Mouse (Mus musculus): Measurements from ENCODE around the gene Adnp. TPM values are rescaled to one million over a fixed set of nuclear protein-coding genes. Genes with fewer than 3 reads are reported as not detected.

Adnp gene
- polyA plus RNA-seq, 1 experiment from 2014 or later: 2.3 TPM

- no peak overlapping the region for H3K4me3 ChIP-seq (ENCODE audit: low read length)
- no peaks in the 10 kb centered on the region for H3K36me3 ChIP-seq (ENCODE audit: control insufficient read depth, insufficient read depth, low read length)
- H3K9ac ChIP-seq (ENCODE audit: low read depth, low read length): no peak overlapping the region
- no peak for ATAC-seq
- WGBS: 80% methylated on average over 4 of the region's 4 CpGs
- no peak overlapping the region for H3K27ac ChIP-seq (ENCODE audit: low read depth, low read length)
- H3K9me3 ChIP-seq (ENCODE audit: control insufficient read depth, low read length): no peaks in the 10 kb centered on the region
- H3K27me3 ChIP-seq (replicated peaks; ENCODE audit: control insufficient read depth, insufficient read depth, low read length): no peaks in the 10 kb centered on the region
- no peak overlapping the region for H3K4me2 ChIP-seq (ENCODE audit: low read length)
- H3K4me1 ChIP-seq (ENCODE audit: control insufficient read depth, insufficient read depth, low read depth, low read length): no peaks in the 10 kb centered on the region
These were observed 36.4 kb upstream of the Adnp start for GRCm38 (mm10) chr2:168243278-168243677.

GRCm38 (mm10) chr2:168242841-168243240, 35.9 kb upstream of the Adnp start:
- no peaks in the 10 kb centered on the region for H3K4me1 ChIP-seq (ENCODE audit: control insufficient read depth, insufficient read depth, low read depth, low read length)
- H3K27ac ChIP-seq (ENCODE audit: low read depth, low read length): no peak overlapping the region
- no peak for ATAC-seq
- no peak overlapping the region for H3K4me2 ChIP-seq (ENCODE audit: low read length)
- H3K9me3 ChIP-seq (ENCODE audit: control insufficient read depth, low read length): no peaks in the 10 kb centered on the region
- H3K9ac ChIP-seq (ENCODE audit: low read depth, low read length): no peak overlapping the region
- no peaks in the 10 kb centered on the region for H3K36me3 ChIP-seq (ENCODE audit: control insufficient read depth, insufficient read depth, low read length)
- no peak overlapping the region for H3K4me3 ChIP-seq (ENCODE audit: low read length)
- H3K27me3 ChIP-seq (replicated peaks; ENCODE audit: control insufficient read depth, insufficient read depth, low read length): no peaks in the 10 kb centered on the region

- Histone ChIP-seq H3K27me3 (replicated peaks; ENCODE audit: control insufficient read depth, insufficient read depth, low read length) (no peaks in the 10 kb centered on the region), H3K36me3 (ENCODE audit: control insufficient read depth, insufficient read depth, low read length) (no peaks in the 10 kb centered on the region), H3K4me3 (ENCODE audit: low read length) (no peak overlapping the region), H3K9ac (ENCODE audit: low read depth, low read length) (no peak overlapping the region), H3K4me2 (ENCODE audit: low read length) (no peak overlapping the region), H3K4me1 (ENCODE audit: control insufficient read depth, insufficient read depth, low read depth, low read length) (no peaks in the 10 kb centered on the region), H3K9me3 (ENCODE audit: control insufficient read depth, low read length) (no peaks in the 10 kb centered on the region; the same call in 1 of the 2 replicates), H3K27ac (ENCODE audit: low read depth, low read length) (no peak overlapping the region)
- no peak for ATAC-seq
- 84% methylated on average over 4 of the region's 4 CpGs for WGBS
These were observed 31.4 kb upstream of the Adnp start for GRCm38 (mm10) chr2:168238335-168238734.

- 96% methylated on average over 5 of the region's 5 CpGs for WGBS
These were observed 26.4 kb upstream of the Adnp start for GRCm38 (mm10) chr2:168233286-168233685.

GRCm38 (mm10) chr2:168231471-168231829, 24.5 kb upstream of the Adnp start:
- Histone ChIP-seq H3K9me3 (ENCODE audit: control insufficient read depth, low read length) (no peaks in the 10 kb centered on the region), H3K4me1 (ENCODE audit: control insufficient read depth, insufficient read depth, low read depth, low read length) (peaks cover 33% of the 10 kb centered on the region), H3K9ac (ENCODE audit: low read depth, low read length) (peak overlapping the region; percentile 90), H3K36me3 (ENCODE audit: control insufficient read depth, insufficient read depth, low read length) (peaks cover 2% of the 10 kb centered on the region; the same call in 1 of the 2 replicates), H3K27ac (ENCODE audit: low read depth, low read length) (peak overlapping the region; percentile 97), H3K4me2 (ENCODE audit: low read length) (peak overlapping the region; percentile 99), H3K4me3 (ENCODE audit: low read length) (peak overlapping the region; percentile 99), H3K27me3 (replicated peaks; ENCODE audit: control insufficient read depth, insufficient read depth, low read length) (no peaks in the 10 kb centered on the region)
- WGBS: 66% methylated on average over 32 of the region's 33 CpGs
- no peak for ATAC-seq

More at GRCm38 (mm10) chr2:168233286-168233685, 26.4 kb upstream of the Adnp start:
- no peaks in the 10 kb centered on the region for H3K27me3 ChIP-seq (replicated peaks; ENCODE audit: control insufficient read depth, insufficient read depth, low read length)
- H3K9ac ChIP-seq (ENCODE audit: low read depth, low read length): no peak overlapping the region
- peaks cover 28% of the 10 kb centered on the region for H3K4me1 ChIP-seq (ENCODE audit: control insufficient read depth, insufficient read depth, low read depth, low read length)
- no peak for ATAC-seq
- H3K9me3 ChIP-seq (ENCODE audit: control insufficient read depth, low read length): no peaks in the 10 kb centered on the region; the same call in 1 of the 2 replicates
- no peak overlapping the region for H3K4me2 ChIP-seq (ENCODE audit: low read length)
- no peak overlapping the region for H3K4me3 ChIP-seq (ENCODE audit: low read length)
- no peak overlapping the region for H3K27ac ChIP-seq (ENCODE audit: low read depth, low read length)
- no peaks in the 10 kb centered on the region; the same call in 1 of the 2 replicates for H3K36me3 ChIP-seq (ENCODE audit: control insufficient read depth, insufficient read depth, low read length)

GRCm38 (mm10) chr2:168230773-168231470, 24.0 kb upstream of the Adnp start:
- H3K27me3 ChIP-seq (replicated peaks; ENCODE audit: control insufficient read depth, insufficient read depth, low read length): no peaks in the 10 kb centered on the region
- peaks cover 33% of the 10 kb centered on the region for H3K4me1 ChIP-seq (ENCODE audit: control insufficient read depth, insufficient read depth, low read depth, low read length)
- 3% methylated on average over 68 of the region's 105 CpGs for WGBS
- peak overlapping the region; percentile 99 for H3K4me3 ChIP-seq (ENCODE audit: low read length)
- H3K4me2 ChIP-seq (ENCODE audit: low read length): peak overlapping the region; percentile 99
- ATAC-seq: peak; percentile 73
- H3K9ac ChIP-seq (ENCODE audit: low read depth, low read length): peak overlapping the region; percentile 90
- peaks cover 2% of the 10 kb centered on the region; the same call in 1 of the 2 replicates for H3K36me3 ChIP-seq (ENCODE audit: control insufficient read depth, insufficient read depth, low read length)
- H3K27ac ChIP-seq (ENCODE audit: low read depth, low read length): peak overlapping the region; percentile 97
- no peaks in the 10 kb centered on the region for H3K9me3 ChIP-seq (ENCODE audit: control insufficient read depth, low read length)

- Histone ChIP-seq H3K4me1 (ENCODE audit: control insufficient read depth, insufficient read depth, low read depth, low read length) (peaks cover 33% of the 10 kb centered on the region), H3K9ac (ENCODE audit: low read depth, low read length) (peak within 1 kb of the TSS; percentile 90), H3K9me3 (ENCODE audit: control insufficient read depth, low read length) (no peaks in the 10 kb centered on the region), H3K27me3 (replicated peaks; ENCODE audit: control insufficient read depth, insufficient read depth, low read length) (no peaks in the 10 kb centered on the region), H3K4me3 (ENCODE audit: low read length) (peak within 1 kb of the TSS; percentile 99), H3K4me2 (ENCODE audit: low read length) (peak within 1 kb of the TSS; percentile 99), H3K36me3 (ENCODE audit: control insufficient read depth, insufficient read depth, low read length) (peaks cover 5% of the 10 kb centered on the region; the same call in 1 of the 2 replicates), H3K27ac (ENCODE audit: low read depth, low read length) (peak within 1 kb of the TSS; percentile 97)
- under 1% methylated on average over 60 of the region's 73 CpGs for WGBS
- peak; percentile 93 for ATAC-seq
These were observed 23.3 kb upstream of the Adnp start, which contains the start of the genes Gm20716, Dpm1 and Mocs3 for GRCm38 (mm10) chr2:168230026-168230728. Gm20716 (minus strand) TSS chr2:168230364. Dpm1 (minus strand) TSS chr2:168230591. Mocs3 (plus strand) TSS chr2:168230622.

- H3K4me2 ChIP-seq (ENCODE audit: low read length): peak overlapping the region; percentile 78
- 0 out of 2 replicates have a peak, but pooled peaks have one; percentile 3 for ATAC-seq
- H3K4me1 ChIP-seq (ENCODE audit: control insufficient read depth, insufficient read depth, low read depth, low read length): peaks cover 33% of the 10 kb centered on the region
- H3K9me3 ChIP-seq (ENCODE audit: control insufficient read depth, low read length): no peaks in the 10 kb centered on the region
- no peaks in the 10 kb centered on the region for H3K27me3 ChIP-seq (replicated peaks; ENCODE audit: control insufficient read depth, insufficient read depth, low read length)
- H3K4me3 ChIP-seq (ENCODE audit: low read length): peak overlapping the region; percentile 99
- H3K36me3 ChIP-seq (ENCODE audit: control insufficient read depth, insufficient read depth, low read length): peaks cover 10% of the 10 kb centered on the region
- WGBS: 21% methylated on average over 41 of the region's 41 CpGs
- H3K27ac ChIP-seq (ENCODE audit: low read depth, low read length): peak overlapping the region; percentile 97
- peak overlapping the region; percentile 90 for H3K9ac ChIP-seq (ENCODE audit: low read depth, low read length)
These were observed 22.5 kb upstream of the Adnp start for GRCm38 (mm10) chr2:168229116-168230025.
